Mouse (Mus musculus) layer of hippocampus, adult 9-10 months (tissue): ENCODE data around the gene Tbk1.

Experiments used
- DNase-seq: peaks from one replicate; pipeline ENCODE4 v3.0.0; 2022; ENCODE audit warnings: low spot score

Gene Tbk1

GRCm38 (mm10) chr10:121586675-121587370, at the start of gene Tbk1:
Tbk1 (minus strand) TSS chr10:121586787.
- DNase-seq = peak; percentile 68

GRCm38 (mm10) chr10:121636276-121636675, 49.7 kb upstream of the Tbk1 start:
- DNase-seq = no peak

- DNase-seq = no peak
These were observed 47.6 kb upstream of the Tbk1 start for GRCm38 (mm10) chr10:121634159-121634558.

GRCm38 (mm10) chr10:121628561-121629040, 42.0 kb upstream of the Tbk1 start:
- DNase-seq = no peak

GRCm38 (mm10) chr10:121627216-121627852, 40.7 kb upstream of the Tbk1 start:
- DNase-seq = no peak

- DNase-seq = peak; percentile 90
These were observed 39.7 kb upstream of the Tbk1 start, which contains the start of gene Xpot for GRCm38 (mm10) chr10:121626186-121626882. Xpot (minus strand) TSS chr10:121626332.

GRCm38 (mm10) chr10:121625407-121626185, 39.0 kb upstream of the Tbk1 start:
- DNase-seq = no peak

- DNase-seq = no peak
These were observed 38.4 kb upstream of the Tbk1 start for GRCm38 (mm10) chr10:121625006-121625405.

GRCm38 (mm10) chr10:121623670-121624069, 37.1 kb upstream of the Tbk1 start:
- DNase-seq = no peak

GRCm38 (mm10) chr10:121622431-121622830, 35.8 kb upstream of the Tbk1 start:
- no peak for DNase-seq

GRCm38 (mm10) chr10:121615935-121616334, 29.3 kb upstream of the Tbk1 start:
- no peak for DNase-seq

GRCm38 (mm10) chr10:121615146-121615870, 28.7 kb upstream of the Tbk1 start:
- DNase-seq = no peak

GRCm38 (mm10) chr10:121613570-121613969, 27.0 kb upstream of the Tbk1 start:
- DNase-seq = no peak

- DNase-seq = no peak
These were observed 25.9 kb upstream of the Tbk1 start for GRCm38 (mm10) chr10:121612448-121612847.

GRCm38 (mm10) chr10:121611587-121611986, 25.0 kb upstream of the Tbk1 start:
- DNase-seq = no peak

GRCm38 (mm10) chr10:121608177-121608576, 21.6 kb upstream of the Tbk1 start:
- DNase-seq = no peak

GRCm38 (mm10) chr10:121604632-121605344, 18.2 kb upstream of the Tbk1 start:
- DNase-seq = no peak

GRCm38 (mm10) chr10:121603556-121603955, 17.0 kb upstream of the Tbk1 start:
- DNase-seq = no peak

GRCm38 (mm10) chr10:121601272-121601671, 14.7 kb upstream of the Tbk1 start:
- DNase-seq = no peak

GRCm38 (mm10) chr10:121596580-121596979, 10.0 kb upstream of the Tbk1 start:
- no peak for DNase-seq

GRCm38 (mm10) chr10:121591106-121591505, 4.5 kb upstream of the Tbk1 start:
- DNase-seq = no peak
